Mouse (Mus musculus) c-Kit-positive CD71-positive TER-119-positive erythroid progenitor cells, embryonic 14.5 days (primary cell): Measurements from ENCODE around the gene Crybg2.
A peak's percentile ranks its signal among the peaks of the same experiment; 100 is the strongest.

Experiments
- DNase-seq: peaks from one replicate; pipeline ENCODE4 v3.0.0-alpha.2; 2013; ENCODE audit warnings: low spot score

Gene Crybg2

DNA sequence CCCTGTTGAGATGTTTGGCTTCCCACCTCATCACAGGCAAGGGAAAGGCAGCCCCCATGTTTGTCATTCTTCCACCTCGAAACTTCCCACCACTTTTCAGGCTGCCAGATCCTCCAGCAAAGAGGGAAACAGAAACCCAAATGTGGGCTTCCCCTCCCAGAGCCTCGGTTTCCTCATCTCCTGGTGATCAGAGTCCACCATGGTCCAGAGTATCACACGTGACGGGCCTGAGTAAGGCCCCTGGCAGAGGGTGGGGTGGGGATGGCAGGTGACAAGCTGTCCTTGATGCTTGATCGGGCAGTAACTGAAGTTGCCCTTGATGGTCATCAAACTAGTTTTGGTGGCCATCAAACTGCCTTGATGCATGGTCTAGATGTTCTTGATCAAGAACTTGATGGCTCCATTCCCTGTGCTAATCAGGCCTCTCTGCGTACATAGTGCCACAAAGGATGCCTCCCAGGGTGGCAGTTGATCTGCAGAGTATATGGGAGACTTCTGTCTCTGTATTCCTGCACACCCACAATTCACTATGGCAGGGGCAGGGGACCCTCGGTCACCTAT lies 33.5 kb downstream of the Crybg2 start:
- DNase-seq = no peak

GRCm38 (mm10) chr4:134094923-134095547 lies 34.4 kb downstream of the Crybg2 start, which contains the start of gene Cd52:
Cd52 (minus strand) TSS chr4:134095082.
- DNase-seq = no peak

DNA sequence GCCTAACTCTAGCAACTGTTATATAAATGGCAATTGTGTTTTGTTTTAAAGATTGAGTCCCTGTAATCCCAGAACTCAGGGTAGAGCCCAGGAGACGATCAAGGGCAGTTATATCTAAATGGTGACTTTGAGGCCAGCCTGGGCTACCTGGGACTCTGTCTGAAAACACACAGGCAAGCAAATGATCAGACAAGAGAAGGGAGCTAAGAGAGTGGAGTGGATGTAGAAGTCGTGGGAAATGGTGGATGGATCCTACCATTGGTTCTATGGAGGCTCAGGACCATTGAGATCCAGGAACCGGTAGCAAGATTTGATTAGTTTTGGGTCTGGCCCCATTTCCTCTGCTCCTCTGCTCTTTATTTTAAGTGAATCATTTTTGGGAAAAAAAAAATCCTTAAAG lies 35.5 kb downstream of the Crybg2 start:
- DNase-seq = no peak

GRCm38 (mm10) chr4:134097015-134097608 lies 36.5 kb downstream of the Crybg2 start:
- no peak for DNase-seq

DNA sequence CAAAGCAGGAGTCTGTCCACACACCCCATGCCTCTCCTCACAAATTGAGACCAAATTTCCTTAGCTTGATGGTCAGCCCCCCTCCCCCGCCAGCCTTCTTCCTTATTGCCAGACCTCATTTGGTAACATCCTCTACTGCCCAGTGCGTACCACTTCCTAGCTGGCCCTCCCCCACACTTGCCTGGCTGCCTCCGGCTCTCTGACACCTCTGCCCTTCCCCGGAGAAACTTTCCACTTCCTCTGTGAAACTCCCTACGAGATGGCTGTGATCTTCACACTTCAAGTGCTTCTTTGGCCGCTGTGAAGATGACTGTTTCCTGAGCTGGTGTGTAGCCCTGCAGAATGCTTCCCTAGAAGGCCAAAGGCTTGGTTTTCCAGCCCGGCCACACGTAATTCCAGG lies 38.0 kb downstream of the Crybg2 start:
- DNase-seq = no peak

- no peak for DNase-seq
Observed at GRCm38 (mm10) chr4:134100245-134100644, 39.6 kb downstream of the Crybg2 start.

DNA sequence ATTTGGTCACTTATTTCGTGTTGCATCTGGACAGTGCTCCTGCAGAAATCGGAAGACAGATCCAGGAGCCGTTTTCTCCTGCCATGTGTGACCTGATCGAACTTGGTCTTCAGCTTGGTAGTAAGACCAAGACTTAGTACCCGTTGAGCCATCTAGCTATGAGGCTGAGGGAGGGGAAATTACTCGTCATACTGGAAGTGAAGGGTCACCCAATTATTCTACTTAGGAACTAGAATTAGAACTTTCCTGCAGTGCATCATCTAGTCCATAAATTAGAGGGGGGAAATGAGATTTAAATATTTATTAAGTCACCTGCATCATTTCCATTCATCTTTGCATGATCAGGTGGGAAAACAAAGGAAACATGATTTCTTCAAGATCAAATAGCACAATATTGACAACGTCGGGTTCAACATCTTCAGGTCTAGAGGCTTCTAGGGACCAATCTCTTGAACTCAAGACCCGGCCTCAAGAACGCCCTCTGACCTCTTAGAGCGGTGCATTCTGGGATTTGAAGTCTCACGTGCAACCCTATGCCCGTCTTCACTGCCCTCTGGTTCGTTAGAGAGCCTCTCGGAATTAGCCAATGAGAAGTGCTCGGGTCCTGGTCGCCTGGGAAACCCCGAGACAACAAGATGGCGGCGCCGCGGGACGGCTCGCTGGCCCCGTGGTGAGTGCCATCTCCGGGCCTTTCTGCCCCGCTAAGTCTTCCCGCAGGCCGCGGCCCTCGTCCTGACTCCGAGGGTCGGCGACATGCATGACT lies 41.5 kb downstream of the Crybg2 start, which contains the start of gene Ubxn11:
Ubxn11 (plus strand) TSS at position 592 of the 763 bp plus-strand sequence.
- DNase-seq = peak; percentile 88

DNA sequence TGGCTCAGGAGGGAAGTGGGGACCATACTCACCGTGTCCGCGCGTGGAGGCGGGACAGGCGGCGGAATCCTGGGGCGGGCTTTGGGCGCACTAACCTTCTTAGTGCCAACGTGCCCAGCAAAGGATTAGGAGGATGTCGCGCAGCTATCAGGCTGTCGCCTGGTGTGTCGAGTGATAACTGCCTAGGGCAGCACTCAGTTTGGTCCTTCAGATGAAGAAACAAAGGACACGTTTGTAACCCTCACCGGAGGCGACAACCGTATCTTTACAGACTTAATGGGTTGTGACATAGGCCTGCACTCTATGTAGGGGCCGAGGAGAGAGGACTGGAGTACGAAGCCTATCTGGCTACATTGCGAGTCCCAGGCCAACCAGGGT lies 42.1 kb downstream of the Crybg2 start:
- DNase-seq = peak; percentile 63

DNA sequence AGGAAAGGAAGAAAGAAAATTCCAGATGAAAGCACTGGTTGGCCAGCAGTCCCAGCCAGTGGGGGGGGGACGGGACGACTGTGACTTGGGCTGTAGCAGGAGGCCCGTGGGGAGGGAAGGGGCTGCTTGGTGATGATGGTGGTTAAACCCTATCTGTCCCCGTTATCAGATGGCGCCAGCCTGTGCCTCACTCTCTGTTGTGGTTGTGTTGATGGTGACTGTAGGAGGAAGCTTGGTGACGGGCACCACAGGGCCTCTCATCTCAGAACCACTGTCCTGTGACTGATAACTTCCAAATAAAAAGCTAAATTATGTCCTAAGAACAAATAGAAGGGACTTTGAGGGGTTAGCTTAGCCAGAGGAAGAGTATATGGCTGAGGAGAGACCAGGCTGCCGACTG lies 45.5 kb downstream of the Crybg2 start:
- peak; percentile 40 for DNase-seq

DNA sequence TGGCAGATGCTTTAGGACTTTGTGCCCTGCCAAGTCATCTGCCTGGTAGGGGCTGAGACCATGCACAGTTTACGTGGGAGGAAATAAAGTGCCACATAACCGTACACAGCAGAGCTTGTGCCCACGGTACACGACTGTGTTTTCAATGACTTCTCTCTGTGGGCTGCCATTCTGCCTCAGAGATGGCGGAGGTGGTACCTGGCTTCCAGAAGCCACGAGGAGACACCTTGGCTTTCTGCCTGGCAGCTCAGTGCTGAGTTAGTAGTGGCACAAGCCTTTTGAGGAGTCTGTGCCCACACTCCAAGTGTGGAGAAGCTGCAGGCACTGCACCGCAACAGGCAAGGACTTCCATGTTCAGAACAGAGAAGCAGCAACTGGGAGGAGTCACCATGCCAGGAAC lies 47.1 kb downstream of the Crybg2 start:
- no peak for DNase-seq

DNA sequence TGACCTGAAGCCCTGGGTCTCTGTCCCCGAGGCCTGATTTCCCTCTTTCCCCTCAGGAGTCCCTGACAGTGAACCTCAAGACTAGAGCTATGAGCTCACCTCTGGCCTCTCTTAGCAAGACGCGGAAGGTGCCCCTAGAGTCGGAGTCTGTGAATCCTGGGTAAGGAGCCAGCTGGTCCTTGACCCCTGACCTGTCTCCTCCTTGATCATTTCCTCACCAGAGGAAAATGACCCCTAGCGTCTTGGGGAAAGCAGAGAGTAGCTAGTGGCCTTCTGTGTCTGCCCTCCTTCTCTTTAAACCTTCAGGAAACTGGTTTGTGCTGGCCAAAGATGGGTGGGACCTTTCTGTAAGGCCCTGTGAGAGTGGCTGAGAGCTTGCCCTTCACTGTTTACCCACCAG lies 47.6 kb downstream of the Crybg2 start:
- no peak for DNase-seq

DNA sequence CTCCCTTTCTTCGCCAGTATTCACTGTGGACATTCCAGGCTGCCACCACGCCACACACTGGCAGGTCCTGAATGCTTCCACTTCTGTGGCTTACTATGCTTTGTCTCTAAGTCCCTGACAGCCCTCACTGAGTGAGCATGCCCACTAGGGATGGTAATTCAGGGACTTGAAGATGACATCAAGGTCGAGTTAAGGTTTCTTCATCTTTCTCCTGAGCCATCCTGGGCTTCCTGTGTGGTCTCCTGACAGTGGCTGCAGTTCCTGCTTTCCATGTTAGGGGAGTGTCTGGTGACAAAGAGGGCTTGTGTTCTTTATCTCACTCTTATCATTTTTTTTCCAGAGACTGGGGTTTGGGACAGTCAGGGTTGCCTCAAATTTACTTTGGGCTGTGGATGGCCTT lies 50.0 kb downstream of the Crybg2 start:
- no peak for DNase-seq

- DNase-seq = no peak
Observed at GRCm38 (mm10) chr4:134112403-134112802, 51.8 kb downstream of the Crybg2 start.

GRCm38 (mm10) chr4:134113356-134113994 lies 52.9 kb downstream of the Crybg2 start:
- DNase-seq = no peak

GRCm38 (mm10) chr4:134114038-134114437 lies 53.4 kb downstream of the Crybg2 start:
- no peak for DNase-seq

GRCm38 (mm10) chr4:134115215-134116144 lies 54.9 kb downstream of the Crybg2 start:
- DNase-seq = no peak

DNA sequence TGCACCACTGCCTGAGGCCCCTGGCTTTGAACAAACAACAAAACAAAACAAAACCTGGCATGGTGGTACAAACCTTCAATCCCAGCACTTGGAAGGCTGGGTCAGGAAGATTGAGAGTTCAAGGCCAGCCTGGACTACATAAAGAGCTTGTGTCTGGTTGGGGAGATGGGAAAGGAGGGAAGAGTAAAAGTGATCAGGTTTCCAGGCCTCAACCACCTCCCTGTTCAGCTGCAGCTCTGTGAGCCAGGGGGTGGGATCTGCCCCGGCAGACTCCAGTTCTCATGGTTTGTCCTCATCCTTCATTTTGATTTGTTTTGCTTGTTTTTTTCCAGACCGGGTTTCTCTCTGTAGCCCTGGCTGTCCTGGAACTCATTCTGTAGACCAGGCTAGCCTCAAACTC lies 55.9 kb downstream of the Crybg2 start:
- no peak for DNase-seq

DNA sequence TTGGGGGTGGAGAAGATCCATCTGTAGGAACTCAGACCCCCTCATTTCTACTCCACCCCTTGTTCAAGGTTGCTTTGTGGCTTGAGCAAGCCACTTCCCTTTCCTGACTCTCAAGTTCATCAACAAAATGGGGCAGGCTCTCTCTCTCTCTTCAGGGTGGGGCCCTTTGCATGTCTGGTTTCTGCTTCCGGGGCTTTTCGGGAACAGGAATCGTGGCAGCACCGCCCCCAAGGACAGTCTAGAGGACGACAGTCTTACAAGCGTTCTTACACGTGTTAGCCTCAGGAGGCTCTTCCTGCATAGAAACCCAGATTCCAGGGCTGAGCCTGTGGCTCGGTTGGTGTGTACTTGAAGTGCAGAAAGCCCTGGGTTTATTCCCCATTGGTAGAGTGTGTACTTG lies 56.4 kb downstream of the Crybg2 start:
- DNase-seq = no peak

- no peak for DNase-seq
Observed at GRCm38 (mm10) chr4:134118126-134118800, 57.6 kb downstream of the Crybg2 start.

GRCm38 (mm10) chr4:134119042-134119441 lies 58.4 kb downstream of the Crybg2 start:
- DNase-seq = no peak

DNA sequence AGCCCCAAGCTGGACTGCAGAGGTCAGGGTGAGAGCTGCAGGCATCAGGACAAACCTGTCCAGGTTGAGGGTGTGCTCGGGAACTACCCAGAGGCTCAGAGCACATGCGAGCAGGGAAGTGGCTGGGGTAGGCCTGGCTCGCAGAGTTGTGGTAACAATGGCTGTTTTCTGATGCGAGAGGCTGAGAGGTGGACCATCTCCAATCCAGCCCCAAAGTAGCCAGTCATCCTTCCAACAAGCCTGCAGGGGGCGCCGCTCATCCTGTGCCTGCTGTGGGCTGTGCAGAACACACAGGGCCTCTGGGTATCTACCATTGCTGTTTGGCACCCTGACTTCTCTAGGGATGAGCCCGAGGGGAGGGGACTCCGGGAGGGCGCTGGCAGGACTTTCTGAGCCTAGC lies 59.0 kb downstream of the Crybg2 start:
- DNase-seq = peak; percentile 54
